Comparison of ENCODE assay signal across 24 mouse cellular contexts in genomic region chr17:83248467-83248866, GRCm38 (mm10). TPM values are rescaled to one million over a fixed set of nuclear protein-coding genes. Genes with fewer than 3 reads are reported as not detected.
DNase-seq lines count a peak whose midpoint lies in the region; ATAC-seq lines count a peak whose summit lies in the region.
"Had no signal": no experiment of that assay in that cellular context is flagged by ENCODE, and none has a peak within 500 bp of the region (broad histone marks: within the 10 kb centered on the region; RNA-seq: fewer than 3 reads in every experiment).

No protein-coding gene starts in this region.

- DNase-seq in heart, adult 11 months, result peak; percentile 34
- DNase-seq in heart, postnatal 14 days, result no peak
- peak; percentile 81 for DNase-seq in ES-CJ7 (ENCODE audit: low read depth, low spot score)
- peak; percentile 26 for DNase-seq in WW6 (ENCODE audit: low read depth, low spot score)
- no peak for DNase-seq in layer of hippocampus, postnatal 25 days (ENCODE audit: extremely low spot score in 1 of 2, low spot score in 1 of 2)
- DNase-seq: adrenal gland, adult 8-10 months; adrenal gland, postnatal 14 days; adrenal gland, postnatal 36 days; B cell, adult 2 months; cerebellum, adult 11-12 months; cerebellum, adult 2 months; cerebellum, adult 9-10 months; cerebellum, postnatal 10 days; cerebellum, postnatal 25 days; forebrain, postnatal 0 days had no signal

- peaks cover 7% of the 10 kb centered on the region for H3K27me3 ChIP-seq in hindbrain, embryonic 12.5 days
- H3K27me3 ChIP-seq: CH12.LX; embryonic facial prominence, embryonic 12.5 days; forebrain, embryonic 15.5 days had no signal

- no peak overlapping the region for H3K27ac ChIP-seq in hindbrain, embryonic 12.5 days
- H3K27ac ChIP-seq: embryonic facial prominence, embryonic 10.5 days; embryonic facial prominence, embryonic 12.5 days; forebrain, embryonic 13.5 days; forebrain, embryonic 15.5 days had no signal

- ATAC-seq in hindbrain, embryonic 12.5 days (ENCODE audit: low FRiP score), result no peak
- ATAC-seq: activated CD4-positive, CD25-positive, alpha-beta regulatory T cell, adult 4 months; CD4-positive, CD25-positive, alpha-beta regulatory T cell, adult 4 months; forebrain, embryonic 13.5 days; forebrain, embryonic 15.5 days; forebrain, postnatal 0 days had no signal

- H3K36me3 ChIP-seq in hindbrain, embryonic 12.5 days, result no peaks in the 10 kb centered on the region
- H3K36me3 ChIP-seq: embryonic facial prominence, embryonic 10.5 days; embryonic facial prominence, embryonic 12.5 days; forebrain, embryonic 15.5 days had no signal

- H3K9ac ChIP-seq in hindbrain, embryonic 12.5 days, result no peak overlapping the region
- H3K9ac ChIP-seq: embryonic facial prominence, embryonic 12.5 days; forebrain, embryonic 13.5 days; forebrain, embryonic 15.5 days; forebrain, postnatal 0 days had no signal

- peaks cover 9% of the 10 kb centered on the region; the same call in 1 of the 2 replicates for H3K4me1 ChIP-seq in hindbrain, embryonic 12.5 days
- H3K4me1 ChIP-seq: forebrain, embryonic 13.5 days; forebrain, embryonic 15.5 days had no signal

- H3K9me3 ChIP-seq in hindbrain, embryonic 12.5 days (replicated peaks), result no peaks in the 10 kb centered on the region
- H3K9me3 ChIP-seq: embryonic facial prominence, embryonic 10.5 days; embryonic facial prominence, embryonic 12.5 days; forebrain, embryonic 13.5 days; forebrain, embryonic 15.5 days had no signal

- no peak overlapping the region for H3K4me3 ChIP-seq in hindbrain, embryonic 12.5 days
- H3K4me3 ChIP-seq: embryonic facial prominence, embryonic 10.5 days; embryonic facial prominence, embryonic 12.5 days; forebrain, embryonic 13.5 days; forebrain, embryonic 15.5 days had no signal

- H3K4me2 ChIP-seq in hindbrain, embryonic 12.5 days (replicated peaks), result no peak overlapping the region
- H3K4me2 ChIP-seq: embryonic facial prominence, embryonic 12.5 days; forebrain, embryonic 13.5 days; forebrain, embryonic 15.5 days had no signal

- intact Hi-C loops in heart, postnatal 14 days (cut with DNase I), result no loop called here

- WGBS in hindbrain, embryonic 12.5 days, result 35% methylated on average over 2 of the region's 2 CpGs

RNA-seq across cellular contexts. Expression of gene Pkdcc, which starts 33.4 kb away (rescaled TPM):
- total RNA-seq in heart, postnatal 14 days (2021), result 10 to 100 TPM; 34.7 to 37.8 TPM
- 10 to 100 TPM; 18.3 to 20.1 TPM for total RNA-seq in layer of hippocampus, postnatal 25 days (2021)
- 14.6 and 17.9 TPM in 2 replicates for polyA plus RNA-seq in hindbrain, embryonic 12.5 days (2016; fragmentation: Nextera tagmentation; extraction: Ambion mirVana)
- total RNA-seq: MEL had no signal
- polyA plus RNA-seq: CD4-positive, CD25-positive, alpha-beta regulatory T cell, adult 4 months had no signal

Comparison
In these comparisons a context has a peak if more than half of its experiments do, and no peak if none do; other contexts are left out.
1. DNase-seq: peak in heart, adult 11 months (single experiment), ES-CJ7 (single experiment) and WW6 (single experiment); none in heart, postnatal 14 days (0 of 2) and layer of hippocampus, postnatal 25 days (0 of 2).